Mouse (Mus musculus) Patski (cell line): Measurements from ENCODE around the gene Dhrs7. TPM values are rescaled to one million over a fixed set of nuclear protein-coding genes. Genes with fewer than 3 reads are reported as not detected.

ENCODE experiments used
- ATAC-seq: fragments of 100-300 bp; one replicate; pipeline ENCODE4 v1.8.0; 2021
- CTCF ChIA-PET: fragments of 350-600 bp; sonication (Branson Sonifier 250); formaldehyde crosslinking; loops from one replicate; lab custom pipeline; 2022; ENCODE audit warnings: inconsistent platforms; lab: Charles Lee
- POLR2A ChIA-PET: fragments of 350-600 bp; sonication (Branson Sonifier 250); formaldehyde crosslinking; loops from one replicate; lab custom pipeline; 2022; ENCODE audit warnings: antibody characterized with exemption, inconsistent platforms; lab: Charles Lee
- DNase-seq: peaks from one replicate; pipeline ENCODE4 v3.0.0-alpha.2; 2011; ENCODE audit warnings: low read depth, low spot score
- H3K27me3 ChIP-seq: fragments of 371-371 bp; one replicate; pipeline ENCODE4 v1.5.1; 2021
- CTCF ChIP-seq: fragments of 100-300 bp; IDR thresholded peaks from one replicate; pipeline ENCODE4 v1.5.1; 2021
- in situ Hi-C: fragments of 300-500 bp; cut with MboI; formaldehyde crosslinking; loops from 3 replicates; pipeline ENCODE4 v1.11.1; 2018; ENCODE audit warnings: low pct_unique_long_range_greater_than_20kb, mixed read lengths
- polyA plus RNA-seq: library from polyadenylated mRNA; unstranded; gene quantifications from one replicate; pipeline ENCODE4 v1.2.3, GENCODE M21; 2021

Gene Dhrs7
- polyA plus RNA-seq, 1 experiment from 2014 or later = 53.0 TPM

DNA sequence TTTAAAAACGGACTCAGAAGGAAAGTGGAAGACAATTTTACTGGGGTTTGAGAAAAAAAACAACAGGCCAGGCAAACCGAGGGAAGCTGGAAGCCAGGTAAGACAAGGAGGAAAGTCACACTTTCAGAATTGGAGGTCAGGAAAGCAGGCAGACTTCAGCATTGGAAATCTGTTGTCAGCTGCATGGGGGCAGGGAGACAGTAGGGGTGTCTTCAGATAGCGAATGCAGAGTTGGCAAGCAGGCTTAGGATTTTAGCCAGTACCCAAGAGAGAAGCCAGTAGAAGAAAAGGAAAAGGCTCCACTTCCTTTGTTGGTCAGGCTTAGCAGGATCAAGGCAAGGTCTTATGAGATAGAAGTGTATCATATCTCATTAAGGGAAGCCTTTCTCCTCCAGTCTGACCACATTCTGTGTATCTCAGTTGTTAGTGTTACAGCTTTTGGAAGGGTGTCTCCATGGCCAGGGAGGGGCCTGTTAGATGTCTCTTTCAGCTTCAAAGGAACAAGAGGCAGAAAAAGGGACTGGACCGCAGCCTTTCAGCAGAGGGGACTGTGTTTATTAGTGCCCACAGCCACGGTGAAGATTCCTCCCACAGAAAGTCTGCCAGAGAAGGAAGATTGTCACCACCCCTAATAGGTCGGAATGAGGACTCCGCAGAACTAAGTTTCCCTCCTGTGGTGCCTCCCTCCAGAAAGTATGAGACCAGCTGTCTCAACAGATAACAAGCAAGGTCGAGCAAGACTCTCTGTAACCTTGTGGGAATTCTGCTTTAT is 18.0 kb upstream of the Dhrs7 start:
- ATAC-seq = no peak
- TF ChIP-seq CTCF = no peak
- H3K27me3 ChIP-seq = no peaks in the 10 kb centered on the region
- ChIA-PET POLR2A (no interaction called here), CTCF (no interaction called here)
- no peak for DNase-seq
- in situ Hi-C loops = no loop called here

GRCm38 (mm10) chr12:72681919-72682318 is 17.2 kb upstream of the Dhrs7 start:
- in situ Hi-C loops = no loop called here
- no peaks in the 10 kb centered on the region for H3K27me3 ChIP-seq
- TF ChIP-seq CTCF = no peak
- ChIA-PET CTCF (no interaction called here), POLR2A (no interaction called here)
- ATAC-seq (no peak), DNase-seq (no peak)

DNA sequence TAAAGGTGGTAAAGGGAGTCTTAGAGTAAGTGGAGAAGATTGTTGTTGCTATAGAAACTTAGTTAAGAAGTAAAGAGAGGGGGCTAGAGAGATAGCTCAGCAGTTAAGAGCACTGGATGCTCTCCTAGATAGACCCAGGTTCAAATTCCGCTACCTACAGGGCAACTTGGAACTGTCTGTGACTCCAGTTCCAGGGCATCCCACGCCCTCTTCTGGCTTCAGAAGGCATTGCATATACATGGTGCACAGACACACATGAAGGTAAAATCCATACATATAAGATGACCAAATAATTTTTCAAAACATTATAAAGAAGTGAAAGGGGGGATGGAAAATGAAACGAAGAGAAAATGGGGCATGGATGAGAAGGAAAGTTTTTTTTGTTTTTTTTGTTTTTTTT is 14.9 kb upstream of the Dhrs7 start:
- H3K27me3 ChIP-seq = no peaks in the 10 kb centered on the region
- no peak for DNase-seq
- in situ Hi-C loops = no loop called here
- no peak for TF ChIP-seq CTCF
- ATAC-seq = no peak
- CTCF ChIA-PET = interaction anchor here (1.1 kb wide), 1 partner anchor 14 kb away, joined by 3 read pairs; no protein-coding TSS in a partner anchor
- POLR2A ChIA-PET = no interaction called here

GRCm38 (mm10) chr12:72674820-72675219 is 10.1 kb upstream of the Dhrs7 start:
- CTCF ChIA-PET = no interaction called here
- in situ Hi-C loops = no loop called here
- POLR2A ChIA-PET = no interaction called here
- DNase-seq = no peak
- peaks cover 7% of the 10 kb centered on the region for H3K27me3 ChIP-seq
- ATAC-seq = no peak
- no peak for TF ChIP-seq CTCF

GRCm38 (mm10) chr12:72674079-72674797 is 9.5 kb upstream of the Dhrs7 start:
- in situ Hi-C loops = no loop called here
- no peak for TF ChIP-seq CTCF
- DNase-seq (no peak), ATAC-seq (peak; percentile 31)
- CTCF ChIA-PET = no interaction called here
- POLR2A ChIA-PET = no interaction called here
- peaks cover 7% of the 10 kb centered on the region for H3K27me3 ChIP-seq

GRCm38 (mm10) chr12:72671516-72672135 is 6.9 kb upstream of the Dhrs7 start:
- ChIA-PET POLR2A (interaction anchor here (0.7 kb wide), 1 partner anchor 86 kb away, joined by 3 read pairs; no protein-coding TSS in a partner anchor), CTCF (interaction anchor here (2.1 kb wide), 1 partner anchor 17 kb away, joined by 5 read pairs; no protein-coding TSS in a partner anchor)
- DNase-seq (no peak), ATAC-seq (no peak)
- peaks cover 7% of the 10 kb centered on the region for H3K27me3 ChIP-seq
- TF ChIP-seq CTCF = no peak
- in situ Hi-C loops = no loop called here

DNA sequence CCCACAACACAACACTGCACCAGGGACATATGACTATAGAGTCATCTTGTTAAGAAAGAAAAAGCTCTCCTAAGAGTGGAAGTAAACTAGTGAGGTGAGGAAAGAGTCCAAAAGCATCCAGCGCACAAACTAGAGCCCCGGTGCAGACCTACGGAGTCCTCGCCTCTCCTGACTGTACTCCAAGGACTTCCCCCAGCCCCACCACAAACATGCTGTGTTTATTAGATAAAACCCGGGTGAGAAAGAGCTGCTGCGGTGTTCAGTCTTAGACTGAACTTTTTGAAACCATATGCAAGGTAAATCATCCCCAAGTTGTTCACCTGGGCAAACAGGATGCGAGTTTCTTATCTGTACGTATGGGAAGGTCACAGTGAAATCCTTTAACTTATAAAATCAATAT is 6.2 kb upstream of the Dhrs7 start:
- TF ChIP-seq CTCF = no peak
- no peak for DNase-seq
- H3K27me3 ChIP-seq = peaks cover 7% of the 10 kb centered on the region
- ChIA-PET CTCF (interaction anchor here (2.1 kb wide), 1 partner anchor 16 kb away, joined by 5 read pairs; no protein-coding TSS in a partner anchor), POLR2A (interaction anchor here (0.7 kb wide), 2 partner anchors 85 to 258 kb away, joined by 3 to 4 read pairs; no protein-coding TSS in a partner anchor)
- no peak for ATAC-seq
- in situ Hi-C loops = no loop called here

- DNase-seq (no peak), ATAC-seq (no peak)
Observed at GRCm38 (mm10) chr12:72667868-72668469, 3.3 kb upstream of the Dhrs7 start.

GRCm38 (mm10) chr12:72666015-72666414 is 1.3 kb upstream of the Dhrs7 start:
- no peak for ATAC-seq
- in situ Hi-C loops = no loop called here
- DNase-seq = no peak
- H3K27me3 ChIP-seq = no peaks in the 10 kb centered on the region
- no peak for TF ChIP-seq CTCF
- POLR2A ChIA-PET = no interaction called here
- CTCF ChIA-PET = interaction anchor here (1.0 kb wide), 2 partner anchors 11 to 13 kb away, joined by 3 read pairs; no protein-coding TSS in a partner anchor

More at GRCm38 (mm10) chr12:72667868-72668469, 3.3 kb upstream of the Dhrs7 start:
- CTCF ChIA-PET = no interaction called here
- POLR2A ChIA-PET = no interaction called here
- in situ Hi-C loops = no loop called here
- no peaks in the 10 kb centered on the region for H3K27me3 ChIP-seq
- TF ChIP-seq CTCF = no peak

DNA sequence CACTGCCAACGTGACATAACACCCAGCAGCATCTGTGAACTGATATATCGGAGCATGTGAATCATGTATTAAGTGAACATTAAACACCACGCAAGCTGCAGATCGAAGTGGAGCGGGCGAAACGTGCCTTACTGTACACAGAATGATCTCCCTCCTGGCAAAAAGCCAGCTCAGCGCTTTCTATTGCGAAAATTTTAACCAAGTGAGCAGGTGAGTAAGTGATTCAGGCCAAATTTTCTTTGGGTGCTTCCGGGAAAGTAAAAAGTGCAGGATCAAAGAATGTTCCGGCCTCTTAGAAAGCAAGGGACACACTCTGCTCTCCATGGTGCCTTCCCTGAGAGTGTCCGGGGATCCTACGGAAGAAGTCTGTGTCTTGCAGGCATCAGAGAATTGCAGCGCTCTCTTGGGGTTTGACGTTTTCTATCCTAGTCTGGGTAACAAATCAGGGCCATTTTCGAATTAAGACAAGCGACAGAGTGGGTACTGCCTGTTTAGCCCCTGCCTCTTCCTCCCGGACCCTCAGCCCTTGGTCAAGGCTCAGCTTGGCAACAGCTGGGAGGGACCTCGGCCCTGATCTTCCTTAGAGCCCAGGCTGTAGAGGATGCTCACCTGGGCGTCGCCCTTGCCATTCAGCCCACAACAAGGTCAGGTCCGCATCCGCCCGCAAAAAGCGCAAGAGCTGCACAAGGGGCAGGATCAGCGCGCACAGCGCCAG is 532 bp downstream of the Dhrs7 start:
- CTCF ChIA-PET = interaction anchor here (1.2 kb wide), 1 partner anchor 10 kb away, joined by 3 read pairs; no protein-coding TSS in a partner anchor
- in situ Hi-C loops = no loop called here
- DNase-seq (no peak), ATAC-seq (peak; percentile 33)
- POLR2A ChIA-PET = no interaction called here
- no peak for TF ChIP-seq CTCF
- no peaks in the 10 kb centered on the region for H3K27me3 ChIP-seq
